Mouse (Mus musculus) gastrocnemius, adult 2 months (tissue): ENCODE measurements around the gene Olfr316. TPM values are rescaled to one million over a fixed set of nuclear protein-coding genes. Genes with fewer than 3 reads are reported as not detected.

ENCODE experiments used
- DNase-seq: peaks from one replicate; pipeline ENCODE4 v3.0.0; 2022
- H3K27ac ChIP-seq: fragments of 200-600 bp; 2 replicates; pipeline ENCODE4 v1.8.1; 2022; ENCODE audit warnings: mild to moderate bottlenecking
- H3K4me3 ChIP-seq: fragments of 200-600 bp; 2 replicates; pipeline ENCODE4 v1.8.1; 2022; ENCODE audit warnings: mild to moderate bottlenecking, moderate library complexity
- CTCF ChIP-seq: fragments of 200-600 bp; IDR thresholded peaks from 2 replicates; pipeline ENCODE4 v1.8.1; 2022; ENCODE audit warnings: antibody characterized with exemption, mild to moderate bottlenecking, moderate library complexity
- intact Hi-C: fragments of 180-260 bp; cut with DNase I; formaldehyde crosslinking; loops from one replicate; pipeline ENCODE4 v1.15.1; 2025
- total RNA-seq, 2 experiments: library from RNA; stranded (reverse); gene quantifications; 2 replicates each; pipeline ENCODE4 v1.2.3; 2021

The Olfr316 gene
- total RNA-seq, 2 experiments from 2014 or later: not detected

DNA sequence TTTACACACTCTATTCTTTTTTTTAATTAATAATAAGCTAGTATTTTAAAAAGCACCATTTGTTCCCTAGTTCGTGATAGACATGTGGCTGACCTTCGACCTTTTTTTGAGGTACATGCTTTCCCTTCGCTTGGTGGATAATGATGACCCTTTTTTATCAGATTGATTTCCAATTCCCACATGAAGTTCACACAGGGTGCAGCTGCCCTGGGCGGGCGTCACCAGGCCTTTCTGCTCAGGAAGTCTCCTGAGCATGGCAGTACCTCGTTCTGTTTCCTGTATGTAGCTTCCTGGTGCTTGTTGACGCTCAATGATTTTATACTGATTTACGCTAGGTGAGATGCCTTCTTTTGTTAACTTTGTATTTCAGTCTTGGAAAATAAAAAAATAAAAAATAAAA, 35.8 kb downstream of the Olfr316 start:
- DNase-seq: no peak
- TF ChIP-seq CTCF: no peak
- no peak overlapping the region for H3K27ac ChIP-seq
- intact Hi-C loops: no loop called here
- no peak overlapping the region for H3K4me3 ChIP-seq

DNA sequence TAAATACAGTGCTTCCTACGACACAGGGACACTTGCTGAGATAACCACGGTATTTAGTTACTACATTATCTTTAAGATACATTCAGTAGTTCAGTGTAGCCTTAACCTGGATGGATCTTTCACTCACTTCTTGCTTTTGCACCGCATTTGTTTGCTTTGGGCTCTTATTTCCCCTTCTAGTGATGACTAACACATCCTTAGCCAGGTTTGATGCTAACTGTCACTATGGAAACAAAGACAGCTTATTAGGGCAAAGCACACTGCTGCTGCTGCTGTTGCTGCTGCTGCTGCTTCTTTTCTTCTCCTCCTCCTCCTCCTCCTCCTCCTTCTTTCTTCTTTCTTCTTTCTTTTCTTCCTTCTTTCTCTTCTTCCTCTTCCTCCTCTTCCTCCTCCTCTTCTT, 37.0 kb downstream of the Olfr316 start:
- H3K4me3 ChIP-seq: no peak overlapping the region
- TF ChIP-seq CTCF: no peak
- H3K27ac ChIP-seq: no peak overlapping the region
- DNase-seq: no peak
- intact Hi-C loops: no loop called here

DNA sequence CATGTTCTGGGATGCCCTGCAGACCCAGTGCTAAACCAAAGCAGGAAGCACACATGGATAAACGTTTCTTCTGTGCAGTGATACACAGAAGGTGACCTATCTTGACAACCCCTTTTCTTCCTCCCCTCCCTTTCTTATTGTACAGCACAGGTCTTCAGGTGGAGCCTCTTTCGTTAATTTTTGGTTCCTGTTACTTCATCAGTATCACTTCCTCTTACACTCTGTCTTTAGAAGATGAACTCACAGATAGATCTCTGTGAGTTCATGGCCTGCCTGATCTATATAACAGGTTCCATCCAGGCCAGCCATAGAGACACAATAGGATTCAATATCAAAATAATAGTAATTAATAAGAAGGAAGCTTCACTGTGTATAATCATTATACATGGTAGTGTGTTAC, 37.5 kb downstream of the Olfr316 start:
- Histone ChIP-seq H3K4me3 (no peak overlapping the region), H3K27ac (no peak overlapping the region)
- intact Hi-C loops: no loop called here
- no peak for TF ChIP-seq CTCF
- DNase-seq: no peak

DNA sequence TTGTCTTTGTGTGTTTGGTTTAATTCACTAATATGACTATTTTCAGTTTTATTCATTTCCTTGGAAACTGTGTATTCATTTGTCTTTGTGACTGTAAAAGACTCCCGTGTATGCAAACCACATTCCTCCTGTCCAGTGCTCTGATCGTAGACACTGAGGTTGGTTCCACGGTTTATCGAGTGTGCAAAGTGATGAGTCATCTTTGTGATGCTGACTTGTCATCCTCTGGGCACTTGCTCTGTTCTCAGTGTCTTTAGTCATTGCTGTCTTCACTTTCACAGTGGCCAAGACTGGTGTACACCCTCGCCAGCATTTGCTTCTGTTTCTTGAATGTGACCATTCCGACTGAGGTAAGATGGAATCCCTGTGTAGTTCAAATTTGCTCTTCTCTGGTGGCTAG, 38.1 kb downstream of the Olfr316 start:
- Histone ChIP-seq H3K27ac (no peak overlapping the region), H3K4me3 (no peak overlapping the region)
- DNase-seq: no peak
- TF ChIP-seq CTCF: no peak
- intact Hi-C loops: no loop called here

DNA sequence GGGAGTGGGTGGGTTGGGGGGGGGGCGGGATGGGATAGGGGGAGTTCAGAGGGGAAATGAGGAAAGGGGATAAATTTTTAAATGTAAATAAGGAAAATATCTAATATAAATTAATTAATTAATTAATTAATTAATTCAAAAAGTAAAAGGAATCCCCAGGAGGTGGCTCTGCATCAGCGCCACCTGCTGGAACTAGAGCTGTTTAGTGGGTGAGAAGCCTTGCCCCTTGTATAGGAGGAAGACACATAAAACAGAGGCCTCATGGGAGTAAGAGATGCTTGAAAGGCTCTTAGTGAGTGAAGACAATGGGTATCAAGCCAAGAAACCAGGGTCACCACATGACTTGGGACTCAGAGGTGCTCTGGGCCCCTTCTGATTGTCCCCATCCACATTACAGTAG, 43.3 kb downstream of the Olfr316 start:
- no peak overlapping the region for H3K4me3 ChIP-seq
- intact Hi-C loops: no loop called here
- no peak overlapping the region for H3K27ac ChIP-seq
- no peak for DNase-seq
- no peak for TF ChIP-seq CTCF

DNA sequence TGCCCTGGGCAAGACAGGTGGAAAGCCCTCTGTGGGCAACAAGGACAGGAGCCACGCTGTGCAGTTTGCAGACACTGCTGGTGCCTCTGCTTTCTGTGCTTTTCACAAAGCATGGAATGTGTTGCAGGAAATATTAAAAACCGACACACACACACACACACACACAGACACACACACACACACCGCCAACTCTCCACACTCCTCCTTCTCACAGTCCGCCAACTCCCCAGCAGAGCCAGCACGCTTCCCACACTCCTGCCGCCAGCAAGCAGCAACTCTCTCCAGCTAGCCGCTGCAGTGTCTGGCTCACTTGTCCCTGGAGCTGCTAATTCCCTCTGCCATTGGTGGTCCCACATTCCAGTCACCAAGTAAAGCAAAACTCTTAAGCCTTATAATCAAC, 44.3 kb downstream of the Olfr316 start:
- Histone ChIP-seq H3K27ac (no peak overlapping the region), H3K4me3 (no peak overlapping the region)
- DNase-seq: no peak
- intact Hi-C loops: no loop called here
- TF ChIP-seq CTCF: no peak

DNA sequence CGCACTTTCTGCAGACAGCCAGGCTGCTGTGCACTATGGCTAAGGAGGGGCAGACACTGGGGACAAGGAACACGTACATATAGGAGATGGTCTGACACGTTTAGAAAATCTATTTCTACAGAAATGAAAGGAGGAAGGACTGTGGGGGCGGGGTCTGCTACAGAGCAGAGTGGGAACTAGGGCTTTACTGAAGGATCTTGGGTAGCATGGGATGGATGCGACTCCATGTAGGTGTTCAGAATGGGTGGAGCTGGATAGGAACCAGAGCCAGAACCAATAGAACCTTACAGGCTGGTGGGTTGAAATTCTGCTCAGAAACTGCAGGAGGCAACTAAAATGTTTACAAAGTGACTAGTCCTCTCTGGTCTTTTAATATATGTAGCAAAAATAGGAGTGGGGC, 47.2 kb downstream of the Olfr316 start:
- intact Hi-C loops: no loop called here
- Histone ChIP-seq H3K4me3 (no peak overlapping the region), H3K27ac (no peak overlapping the region)
- DNase-seq: no peak
- TF ChIP-seq CTCF: no peak

DNA sequence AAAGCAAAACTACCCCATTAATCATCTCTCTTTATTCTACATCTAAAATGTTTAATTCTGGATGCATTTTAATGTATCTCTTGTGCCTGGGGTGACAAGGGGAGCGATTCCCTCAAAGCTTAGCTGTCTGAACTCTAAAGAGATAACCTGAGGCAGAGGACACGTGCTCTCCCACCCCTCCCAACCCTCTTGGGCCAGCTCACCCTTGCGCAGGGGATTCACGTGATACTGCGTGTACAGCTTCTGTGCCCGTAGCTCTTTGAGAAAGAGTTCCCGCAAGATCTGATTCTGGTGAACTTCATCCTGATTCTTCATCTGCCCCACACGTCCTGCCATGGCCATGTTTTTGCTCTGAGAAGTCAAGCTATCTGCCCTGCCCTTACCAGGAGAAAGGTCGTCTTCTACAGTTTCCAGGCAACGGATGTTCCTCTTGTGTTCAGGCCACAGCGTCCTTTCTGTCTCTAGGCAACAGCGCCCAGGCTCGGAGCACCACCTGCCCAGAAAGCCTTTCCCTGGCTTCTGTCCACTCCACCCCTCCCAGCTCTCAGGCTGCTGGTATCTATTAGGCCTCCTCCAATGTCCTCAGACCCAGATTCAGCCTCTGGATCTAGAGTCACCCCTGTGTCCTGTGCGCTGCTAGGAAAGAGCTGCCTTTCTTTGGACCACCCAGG, 49.2 kb downstream of the Olfr316 start, which contains the start of gene Fam183b:
Fam183b (minus strand) TSS at position 403 of the 671 bp plus-strand sequence.
- intact Hi-C loops: no loop called here

DNA sequence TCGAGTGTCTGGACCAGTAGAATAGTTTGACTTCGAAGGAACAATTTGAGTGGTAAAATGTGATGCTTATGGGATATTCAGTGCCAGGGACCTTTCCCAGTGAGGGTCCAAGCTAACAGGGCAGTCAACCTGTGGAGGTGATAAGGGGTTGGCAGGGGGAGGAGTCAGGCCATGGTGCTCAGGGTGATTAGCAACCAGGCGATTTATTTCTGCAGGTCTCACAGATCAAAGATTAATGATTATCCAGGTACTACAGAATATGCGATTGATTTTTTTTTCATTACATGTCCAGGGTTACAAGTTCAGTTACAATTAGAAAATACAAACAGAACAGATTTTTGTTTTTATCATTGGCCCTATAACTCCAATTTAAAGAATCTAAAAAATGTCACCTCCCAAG, 51.3 kb downstream of the Olfr316 start:
- H3K27ac ChIP-seq: no peak overlapping the region
- intact Hi-C loops: no loop called here
- no peak for DNase-seq

More for the DNA sequence above, 49.2 kb downstream of the Olfr316 start, which contains the start of gene Fam183b:
- TF ChIP-seq CTCF: no peak
- Histone ChIP-seq H3K27ac (no peak within 1 kb of the TSS), H3K4me3 (no peak within 1 kb of the TSS)
- DNase-seq: no peak

DNA sequence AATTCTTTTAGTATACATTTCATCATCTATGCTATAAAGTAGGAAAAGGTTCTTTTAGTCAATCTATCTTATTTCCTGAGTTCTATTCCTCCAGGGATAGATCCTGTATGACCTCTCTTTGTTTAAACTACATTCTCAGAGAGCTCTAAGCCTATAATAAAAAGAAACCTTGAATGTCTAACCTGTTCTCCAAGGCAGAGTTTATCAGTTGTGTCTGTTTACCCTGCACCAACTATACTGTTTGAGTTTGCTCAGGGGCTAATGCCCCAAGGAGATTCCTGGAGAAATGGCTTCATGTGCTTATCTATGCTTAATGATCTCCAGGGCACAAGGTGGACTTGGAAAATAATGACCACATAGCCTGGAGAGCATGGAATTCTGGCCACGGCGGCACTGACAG, 51.9 kb downstream of the Olfr316 start:
- no peak overlapping the region for H3K4me3 ChIP-seq
- DNase-seq: no peak
- intact Hi-C loops: no loop called here
- no peak for TF ChIP-seq CTCF
- H3K27ac ChIP-seq: no peak overlapping the region

More for the DNA sequence above, 51.3 kb downstream of the Olfr316 start:
- H3K4me3 ChIP-seq: no peak overlapping the region
- no peak for TF ChIP-seq CTCF

Other genes with a start within 250 kb of the Olfr316 start
- not detected for gene Olfr330, start 217.9 kb upstream of the Olfr316 start, total RNA-seq
- gene Olfr329-ps, start 206.3 kb upstream of the Olfr316 start, total RNA-seq: not detected
- not detected for gene Olfr328, start 197.1 kb upstream of the Olfr316 start, total RNA-seq
- not detected for gene Olfr224, start 182.2 kb upstream of the Olfr316 start, total RNA-seq
- not detected for gene Olfr325, start 175.0 kb upstream of the Olfr316 start, total RNA-seq
- gene Olfr324, start 157.6 kb upstream of the Olfr316 start, total RNA-seq: not detected
- under 1 TPM in 1 of 2 experiments, not detected in 1; 0.22 TPM for gene 2210407C18Rik, start 136.7 kb upstream of the Olfr316 start, total RNA-seq
- gene Olfr323, start 122.2 kb upstream of the Olfr316 start, total RNA-seq: not detected
- gene Trim58, start 112.3 kb upstream of the Olfr316 start, total RNA-seq: not detected
- not detected for gene Olfr322, start 94.0 kb upstream of the Olfr316 start, total RNA-seq
- not detected for gene Olfr320, start 71.6 kb upstream of the Olfr316 start, total RNA-seq
- gene Olfr319, start 53.6 kb upstream of the Olfr316 start, total RNA-seq: not detected
- not detected for gene Olfr318, start 28.7 kb upstream of the Olfr316 start, total RNA-seq
- not detected for gene Olfr317, start 13.5 kb upstream of the Olfr316 start, total RNA-seq
- not detected for gene Olfr315, start 20.5 kb downstream of the Olfr316 start, total RNA-seq
- not detected for gene Olfr314, start 30.2 kb downstream of the Olfr316 start, total RNA-seq
- not detected for gene Fam183b, start 49.2 kb downstream of the Olfr316 start, total RNA-seq
- not detected for gene Olfr313, start 62.3 kb downstream of the Olfr316 start, total RNA-seq
- gene Olfr312, start 76.5 kb downstream of the Olfr316 start, total RNA-seq: not detected
- not detected for gene Olfr311, start 86.5 kb downstream of the Olfr316 start, total RNA-seq
- 1 to 10 TPM in 1 of 2 experiments, under 1 TPM in 1; 0.89 to 1.1 TPM for gene Gm12258, start 94.4 kb downstream of the Olfr316 start, total RNA-seq
- 1 to 10 TPM in 1 of 2 experiments, under 1 TPM in 1; 0.69 to 1.3 TPM for gene 2810021J22Rik, start 114.5 kb downstream of the Olfr316 start, total RNA-seq
- 1 to 10 TPM; 3.1 to 3.3 TPM for gene Zfp39, start 151.5 kb downstream of the Olfr316 start, total RNA-seq
- gene Btnl10, start 165.2 kb downstream of the Olfr316 start, total RNA-seq: not detected
- gene Rnf187, start 186.2 kb downstream of the Olfr316 start, total RNA-seq: 100 to 1,000 TPM in 1 of 2 experiments, 10 to 100 TPM in 1; 95.2 to 101 TPM
- not detected for gene Hist3h2ba, start 196.2 kb downstream of the Olfr316 start, total RNA-seq
- 10 to 100 TPM; 10.5 to 11.3 TPM for gene Hist3h2a, start 202.0 kb downstream of the Olfr316 start, total RNA-seq
- under 1 TPM; 0.08 to 0.33 TPM for gene Trim17, start 202.0 kb downstream of the Olfr316 start, total RNA-seq
- 1 to 10 TPM; 7.2 to 7.9 TPM for gene Trim11, start 225.4 kb downstream of the Olfr316 start, total RNA-seq